Mouse (Mus musculus): Measurements from ENCODE around the gene Ide. TPM values are rescaled to one million over a fixed set of nuclear protein-coding genes. Genes with fewer than 3 reads are reported as not detected.

The Ide gene
- total and polyA plus RNA-seq, 3 experiments = 56.0 to 116 (median 79.5) TPM

DNA sequence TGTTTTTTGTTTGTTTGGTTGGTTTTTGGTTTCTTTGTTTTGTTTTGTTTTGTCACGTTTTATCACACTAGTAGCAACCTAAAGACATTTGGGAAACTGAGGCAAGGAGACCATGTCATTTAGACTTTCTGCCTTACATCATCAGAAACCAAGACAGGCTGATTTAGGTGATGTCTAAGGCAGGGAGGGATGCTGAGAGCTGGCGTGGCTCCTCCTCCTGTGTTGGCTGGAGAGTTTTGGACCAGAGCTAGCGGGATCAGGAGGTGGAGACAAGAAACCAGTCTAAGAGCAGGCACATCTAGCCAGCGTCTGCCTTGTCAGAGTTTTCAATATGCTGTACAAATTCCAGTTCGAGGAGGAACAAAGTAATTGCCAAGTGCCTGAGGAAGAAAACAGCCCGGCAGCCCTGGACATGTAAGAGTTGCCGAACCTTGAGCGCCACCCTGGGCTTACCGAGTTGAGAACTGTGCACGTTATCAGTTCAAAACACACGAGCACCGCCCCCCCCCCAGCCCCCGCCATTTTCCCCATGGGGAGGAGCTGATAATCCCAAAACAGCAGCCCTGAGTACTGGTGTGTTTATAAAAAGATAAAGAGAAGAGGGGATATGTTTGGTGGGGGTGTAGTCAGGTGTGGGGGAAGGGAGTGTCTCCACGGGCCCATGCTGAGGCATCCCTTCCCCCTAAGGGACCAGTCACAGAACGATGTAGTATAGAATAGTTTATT is 99.8 kb downstream of the Ide start:
- no peaks in the 10 kb centered on the region for H3K9me3 ChIP-seq (replicated peaks; ENCODE audit: low read length)
- dilution Hi-C loops (cut with MboI; ENCODE audit: extremely low pct_ligation_motif_present, extremely low pct_unique_long_range_greater_than_20kb, low sequenced_read_pairs) (no loop called here), in situ Hi-C loops (cut with MboI; ENCODE audit: low pct_ligation_motif_present, low pct_unique_long_range_greater_than_20kb, low sequenced_read_pairs) (no loop called here)
- peaks cover 3 to 6% of the 10 kb centered on the region in 2 experiments for H3K4me1 ChIP-seq (ENCODE audit: control insufficient read depth in 1 of 2, insufficient read depth in 2 of 2)
- 0 out of 2 replicates have a peak overlapping the region, but pooled peaks have one; percentile 42 for H3K9ac ChIP-seq (ENCODE audit: insufficient read depth, low read depth)
- no peaks in the 10 kb centered on the region for H3K36me3 ChIP-seq (replicated peaks in 1 of 2; ENCODE audit: control insufficient read depth in 1 of 2, insufficient read depth in 1 of 2, low read length in 1 of 2)
- no peak for TF ChIP-seq IRF4 (IDR thresholded peaks at IDR 0.05; ENCODE audit: low read depth, low read length)
- no peak for TF ChIP-seq USF2 (conservative IDR thresholded peaks at IDR 0.05; ENCODE audit: low read depth, low read length)
- 0 out of 4 replicates have a peak, but pooled peaks of 1 of the 2 experiments have one; percentile 20 for TF ChIP-seq CTCF (conservative IDR thresholded peaks at IDR 0.05 in 1 of 2, IDR thresholded peaks at IDR 0.05 in 1 of 2; ENCODE audit: low read depth in 2 of 2, low read length in 2 of 2)
- no peak for TF ChIP-seq ZMIZ1 (IDR thresholded peaks at IDR 0.05; ENCODE audit: low read depth, low read length)
- TF ChIP-seq MAX (IDR thresholded peaks at IDR 0.05; ENCODE audit: low read length) = no peak
- no peak for TF ChIP-seq UBTF (IDR thresholded peaks at IDR 0.05; ENCODE audit: low read depth, low read length)
- no peak for TF ChIP-seq KAT2A (IDR thresholded peaks at IDR 0.05; ENCODE audit: insufficient replicate concordance, low read length)
- no peak for TF ChIP-seq ETS1 (conservative IDR thresholded peaks at IDR 0.05; ENCODE audit: low read depth, low read length)
- TF ChIP-seq HCFC1 (IDR thresholded peaks at IDR 0.05; ENCODE audit: low read depth, low read length) = no peak
- TF ChIP-seq RAD21 (IDR thresholded peaks at IDR 0.05; ENCODE audit: low read depth, low read length) = peak; percentile 1; the same call in 1 of the 2 replicates
- no peak for TF ChIP-seq MAZ (IDR thresholded peaks at IDR 0.05; ENCODE audit: low read depth, low read length)
- no peak for TF ChIP-seq E2F4 (IDR thresholded peaks at IDR 0.05; ENCODE audit: insufficient replicate concordance, low read depth, low read length)
- H3K27me3 ChIP-seq (replicated peaks) = no peaks in the 10 kb centered on the region
- no peak for DNase-seq (ENCODE audit: extremely low read depth)
- no peaks in the 10 kb centered on the region for H3K79me2 ChIP-seq (replicated peaks; ENCODE audit: control insufficient read depth, extremely low read depth, insufficient read depth, poor library complexity, severe bottlenecking)
- peak overlapping the region in 1 of 3 experiments; percentile 5 for H3K4me3 ChIP-seq (replicated peaks in 1 of 3; ENCODE audit: low read depth in 2 of 3, low read length in 2 of 3, poor library complexity in 1 of 3)
- H3K4me2 ChIP-seq (ENCODE audit: insufficient read depth, low read depth, poor library complexity, severe bottlenecking) = peak overlapping the region; percentile 83
- no peak overlapping the region for H3K27ac ChIP-seq (ENCODE audit: insufficient read depth, low read depth)

DNA sequence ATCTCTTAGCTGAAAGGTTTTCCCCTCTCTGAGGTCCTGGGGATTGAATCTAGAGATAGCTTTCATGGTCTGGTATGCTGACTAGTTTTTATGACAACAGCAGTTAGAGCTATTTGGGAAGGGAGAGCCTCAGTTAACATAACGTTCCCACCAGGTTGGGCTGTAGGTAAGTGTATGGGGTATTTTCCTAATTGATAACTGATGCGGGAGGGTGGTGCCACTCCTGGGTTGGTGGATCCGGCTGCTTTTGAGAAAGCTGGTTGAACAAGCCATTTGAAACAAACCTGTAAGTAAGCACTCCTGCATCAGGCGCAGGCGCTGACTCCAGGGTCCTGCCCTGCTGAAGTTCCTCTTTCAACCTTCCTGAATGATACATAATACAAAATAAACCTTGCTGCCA is 100.3 kb downstream of the Ide start:
- H3K27ac ChIP-seq (ENCODE audit: insufficient read depth, low read depth) = no peak overlapping the region
- H3K9ac ChIP-seq (ENCODE audit: insufficient read depth, low read depth) = no peak overlapping the region
- no peak overlapping the region for H3K4me3 ChIP-seq (replicated peaks in 1 of 3; ENCODE audit: low read depth in 2 of 3, low read length in 2 of 3, poor library complexity in 1 of 3)
- 0 out of 2 replicates have a peak, but pooled peaks have one; percentile 22 for TF ChIP-seq NRF1 (IDR thresholded peaks at IDR 0.05; ENCODE audit: low read depth, low read length)
- TF ChIP-seq PAX5 (IDR thresholded peaks at IDR 0.05; ENCODE audit: low read length) = no peak
- H3K79me2 ChIP-seq (replicated peaks; ENCODE audit: control insufficient read depth, extremely low read depth, insufficient read depth, poor library complexity, severe bottlenecking) = no peaks in the 10 kb centered on the region
- no peaks in the 10 kb centered on the region for H3K9me3 ChIP-seq (replicated peaks; ENCODE audit: low read length)
- DNase-seq (ENCODE audit: extremely low read depth) = no peak
- H3K36me3 ChIP-seq (replicated peaks in 1 of 2; ENCODE audit: control insufficient read depth in 1 of 2, insufficient read depth in 1 of 2, low read length in 1 of 2) = no peaks in the 10 kb centered on the region
- H3K4me1 ChIP-seq (ENCODE audit: control insufficient read depth in 1 of 2, insufficient read depth in 2 of 2) = peaks cover 3 to 6% of the 10 kb centered on the region in 2 experiments
- dilution Hi-C loops (cut with MboI; ENCODE audit: extremely low pct_ligation_motif_present, extremely low pct_unique_long_range_greater_than_20kb, low sequenced_read_pairs) = no loop called here
- H3K27me3 ChIP-seq (replicated peaks) = no peaks in the 10 kb centered on the region
- in situ Hi-C loops (cut with MboI; ENCODE audit: low pct_ligation_motif_present, low pct_unique_long_range_greater_than_20kb, low sequenced_read_pairs) = no loop called here
- peak overlapping the region; percentile 83; the same call in 1 of the 2 replicates for H3K4me2 ChIP-seq (ENCODE audit: insufficient read depth, low read depth, poor library complexity, severe bottlenecking)

All from CH12.LX (cell line).